Mouse (Mus musculus) liver, postnatal 0 days (tissue): ENCODE data around the gene Rbm33. TPM values are rescaled to one million over a fixed set of nuclear protein-coding genes. Genes with fewer than 3 reads are reported as not detected.

Experiments
- ATAC-seq: fragments of 200-750 bp; cut with Nextera tagmentation; 2 replicates; pipeline ENCODE4 v1.8.0; 2017; ENCODE audit warnings: mild to moderate bottlenecking, moderate library complexity
- DNase-seq: peaks from one replicate; pipeline ENCODE4 v3.0.0-alpha.2; 2016
- H3K27ac ChIP-seq: fragments of 300-500 bp; sonication (generic); 2 replicates; pipeline ENCODE4 v1.5.1; 2014; ENCODE audit warnings: antibody characterized with exemption, moderate library complexity, mild to moderate bottlenecking, low read depth
- H3K27me3 ChIP-seq: fragments of 300-500 bp; sonication (generic); 2 replicates; pipeline ENCODE4 v1.6.1; 2014; ENCODE audit warnings: low read length, control low read depth, mixed read lengths; ENCODE audit not compliant: insufficient read depth
- H3K36me3 ChIP-seq: fragments of 300-500 bp; sonication (generic); replicated peaks from 2 replicates; pipeline ENCODE4 v1.6.1; 2014; ENCODE audit warnings: mild to moderate bottlenecking, control low read depth, low read length, moderate library complexity, mixed read lengths; ENCODE audit not compliant: insufficient read depth
- H3K4me1 ChIP-seq: fragments of 300-500 bp; sonication (generic); 2 replicates; pipeline ENCODE4 v1.6.1; 2014; ENCODE audit warnings: antibody characterized with exemption, mild to moderate bottlenecking, control low read depth; ENCODE audit not compliant: insufficient read depth
- H3K4me2 ChIP-seq: fragments of 300-500 bp; sonication (generic); 2 replicates; pipeline ENCODE4 v1.6.1; 2014; ENCODE audit warnings: low read depth, mild to moderate bottlenecking, low read length, moderate library complexity, mixed read lengths
- H3K4me3 ChIP-seq: fragments of 300-500 bp; sonication (generic); 2 replicates; pipeline ENCODE4 v1.5.1; 2014; ENCODE audit warnings: low read depth, low read length
- H3K9ac ChIP-seq: fragments of 300-500 bp; sonication (generic); replicated peaks from 2 replicates; pipeline ENCODE4 v1.6.1; 2014; ENCODE audit warnings: mild to moderate bottlenecking, moderate library complexity
- H3K9me3 ChIP-seq: fragments of 300-500 bp; sonication (generic); 2 replicates; pipeline ENCODE4 v1.6.1; 2016; ENCODE audit warnings: mild to moderate bottlenecking, control low read depth, low read length, mixed read lengths
- CTCF ChIP-seq: sonication (generic); IDR thresholded peaks from 2 replicates; pipeline ENCODE4 v1.5.1; 2016; ENCODE audit warnings: antibody characterized with exemption, low read depth
- EP300 ChIP-seq: IDR thresholded peaks from 2 replicates; pipeline ENCODE4 v1.6.1; 2016; ENCODE audit warnings: antibody characterized with exemption, low read depth, mild to moderate bottlenecking
- WGBS: fragments of 180-500 bp; shearing (Covaris S2); extraction: QIAGEN DNeasy Blood & Tissue Kit; methylation state at CpG from one replicate; pipeline ENCODE4 v1.1.7; 2014; ENCODE audit not compliant: insufficient replicate concordance; 5-methylcytosine and 5-hydroxymethylcytosine counted together
- polyA plus RNA-seq: library from polyadenylated mRNA; unstranded; fragments of >200 nt; fragmentation: Nextera tagmentation; extraction: Ambion mirVana; gene quantifications from 2 replicates; pipeline ENCODE4 v1.2.1, GENCODE M21; 2015

Rbm33 gene
- polyA plus RNA-seq, 1 experiment from 2014 or later, result 4.4 TPM

- no peak for ATAC-seq
- no peak overlapping the region for H3K9ac ChIP-seq
- H3K4me1 ChIP-seq, result no peaks in the 10 kb centered on the region
- H3K36me3 ChIP-seq, result no peaks in the 10 kb centered on the region
- no peak for TF ChIP-seq EP300
- TF ChIP-seq CTCF, result no peak
- peaks cover 82% of the 10 kb centered on the region for H3K27me3 ChIP-seq
- no peak overlapping the region for H3K4me3 ChIP-seq
- no peak overlapping the region for H3K27ac ChIP-seq
- WGBS, result 2% methylated on average over 18 of the region's 18 CpGs
- no peaks in the 10 kb centered on the region for H3K9me3 ChIP-seq
- no peak overlapping the region for H3K4me2 ChIP-seq
- DNase-seq, result no peak
Measured at GRCm38 (mm10) chr5:28465526-28465925, 148.6 kb downstream of the Rbm33 start.

- Histone ChIP-seq H3K27me3 (peaks cover 74% of the 10 kb centered on the region), H3K4me2 (no peak overlapping the region), H3K36me3 (no peaks in the 10 kb centered on the region), H3K4me3 (no peak overlapping the region), H3K9ac (no peak overlapping the region), H3K27ac (no peak overlapping the region), H3K9me3 (no peaks in the 10 kb centered on the region), H3K4me1 (no peaks in the 10 kb centered on the region)
- TF ChIP-seq EP300, result no peak
- TF ChIP-seq CTCF, result no peak
- ATAC-seq, result no peak
- no peak for DNase-seq
- 4% methylated on average over 15 of the region's 15 CpGs for WGBS
Measured at GRCm38 (mm10) chr5:28466351-28466750, 149.4 kb downstream of the Rbm33 start.

- H3K4me3 ChIP-seq, result no peak within 1 kb of the TSS
- WGBS, result 2% methylated on average over 31 of the region's 31 CpGs
- ATAC-seq, result no peak
- H3K9ac ChIP-seq, result no peak within 1 kb of the TSS
- H3K4me1 ChIP-seq, result no peaks in the 10 kb centered on the region
- H3K36me3 ChIP-seq, result no peaks in the 10 kb centered on the region
- H3K27ac ChIP-seq, result no peak within 1 kb of the TSS
- TF ChIP-seq CTCF (no peak), EP300 (no peak)
- DNase-seq, result no peak
- peaks cover 69% of the 10 kb centered on the region for H3K27me3 ChIP-seq
- H3K9me3 ChIP-seq, result no peaks in the 10 kb centered on the region
- H3K4me2 ChIP-seq, result no peak within 1 kb of the TSS
Measured at GRCm38 (mm10) chr5:28466760-28467306, 149.9 kb downstream of the Rbm33 start, which contains the start of gene Shh. Shh (minus strand) TSS chr5:28467256.

Other genes with a start within 250 kb of the Rbm33 start
- 36.3 and 40.3 TPM in 2 replicates for gene Insig1, start 245.8 kb upstream of the Rbm33 start, polyA plus RNA-seq
- not detected in 2 replicates for gene En2, start 151.4 kb upstream of the Rbm33 start, polyA plus RNA-seq
- not detected in 2 replicates for gene Cnpy1, start 71.3 kb upstream of the Rbm33 start, polyA plus RNA-seq
- not detected in 2 replicates for gene Shh, start 150.1 kb downstream of the Rbm33 start, polyA plus RNA-seq